24 mouse cellular contexts compared by ENCODE assay signal in the genomic region with DNA sequence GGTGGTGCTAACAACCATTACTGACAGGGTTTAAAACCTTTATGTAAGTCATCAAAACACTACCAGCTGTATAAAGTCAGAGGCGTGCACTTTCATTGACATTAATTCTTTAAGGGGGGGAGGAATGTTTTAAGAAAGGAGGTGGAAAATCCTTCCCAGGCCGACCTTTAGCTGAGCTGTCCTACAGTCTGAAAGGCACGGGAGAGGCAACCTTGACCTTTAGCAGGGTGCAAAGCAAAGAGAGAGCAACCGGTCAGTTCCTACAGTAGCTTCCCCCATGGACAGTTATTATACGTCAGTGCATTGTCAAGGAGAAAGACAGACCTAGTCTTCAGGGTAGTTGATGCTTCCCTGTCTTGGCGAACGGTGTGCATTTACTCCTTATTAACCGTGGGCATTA.
DNase-seq lines count a peak whose midpoint lies in the region; ATAC-seq lines count a peak whose summit lies in the region.
"Had no signal": no experiment of that assay in that cellular context is flagged by ENCODE, and none has a peak within 500 bp of the region (broad histone marks: within the 10 kb centered on the region; RNA-seq: fewer than 3 reads in every experiment).

No protein-coding gene starts in this region.

- no peaks in the 10 kb centered on the region for H3K36me3 ChIP-seq in heart, embryonic 11.5 days (ENCODE audit: control insufficient read depth, insufficient read depth, low read length)
- peaks cover 7% of the 10 kb centered on the region; the same call in 1 of the 2 replicates for H3K36me3 ChIP-seq in midbrain, embryonic 13.5 days
- H3K36me3 ChIP-seq: embryonic facial prominence, embryonic 15.5 days; G1E; heart, embryonic 10.5 days; heart, embryonic 15.5 days had no signal

- WGBS in heart, embryonic 11.5 days (ENCODE audit: insufficient replicate concordance) = 27% methylated on average over 8 of the region's 8 CpGs
- WGBS in midbrain, embryonic 13.5 days = 50% methylated on average over 8 of the region's 8 CpGs

- no peaks in the 10 kb centered on the region for H3K9me3 ChIP-seq in heart, embryonic 11.5 days (replicated peaks; ENCODE audit: control insufficient read depth, low read length)
- H3K9me3 ChIP-seq in midbrain, embryonic 13.5 days = no peaks in the 10 kb centered on the region
- H3K9me3 ChIP-seq: embryonic facial prominence, embryonic 15.5 days; forebrain, embryonic 15.5 days; heart, embryonic 10.5 days; heart, embryonic 15.5 days had no signal

- peak; percentile 69 to 84 for DNase-seq in adrenal gland, adult (ENCODE audit: inconsistent age in 2 of 2, low spot score in 1 of 2)
- no peak for DNase-seq in adrenal gland, postnatal 4 days (ENCODE audit: low spot score in 2 of 2)
- DNase-seq in heart, postnatal 4 days = no peak
- peak; percentile 56 for DNase-seq in adrenal gland, postnatal 14 days
- DNase-seq in left cerebral cortex, postnatal 4 days = no peak
- no peak for DNase-seq in cerebellum, adult 9-11 months
- DNase-seq: B cell, adult 2 months; cerebellum, adult 2 months; cerebellum, postnatal 14 days; gastrocnemius, postnatal 36 days; heart, adult 18-20 months; heart, postnatal 14 days; kidney, adult 9 months had no signal

- peaks cover 2% of the 10 kb centered on the region; the same call in 1 of the 2 replicates for H3K4me1 ChIP-seq in heart, embryonic 11.5 days (ENCODE audit: control insufficient read depth, insufficient read depth, low read length)
- 0 out of 2 replicates have a peak, but pooled peaks cover 10% of the 10 kb centered on the region for H3K4me1 ChIP-seq in midbrain, embryonic 13.5 days (replicated peaks)

- no peak for ATAC-seq in heart, embryonic 11.5 days (replicated peaks; ENCODE audit: insufficient number of reproducible peaks, low FRiP score, low TSS enrichment)
- ATAC-seq in midbrain, embryonic 13.5 days = no peak
- ATAC-seq: CD4-positive, CD25-positive, alpha-beta regulatory T cell, adult 4 months; forebrain, embryonic 15.5 days; hindbrain, embryonic 16.5 days; inflammation-experienced regulatory T-cells, adult 6 months; intestine, postnatal 0 days had no signal

- no peak overlapping the region for H3K27ac ChIP-seq in heart, embryonic 11.5 days (ENCODE audit: low read depth, low read length)
- no peak overlapping the region for H3K27ac ChIP-seq in midbrain, embryonic 13.5 days
- H3K27ac ChIP-seq: embryonic facial prominence, embryonic 15.5 days; forebrain, embryonic 15.5 days; heart, embryonic 10.5 days; heart, embryonic 15.5 days had no signal

- intact Hi-C loops in left cerebral cortex, postnatal 4 days (cut with DNase I) = no loop called here

- H3K4me3 ChIP-seq in heart, embryonic 11.5 days (ENCODE audit: low read depth, low read length) = no peak overlapping the region
- H3K4me3 ChIP-seq in midbrain, embryonic 13.5 days (replicated peaks) = no peak overlapping the region
- H3K4me3 ChIP-seq: embryonic facial prominence, embryonic 15.5 days; forebrain, embryonic 15.5 days; heart, embryonic 10.5 days; heart, embryonic 15.5 days had no signal

- no peak overlapping the region for H3K9ac ChIP-seq in heart, embryonic 11.5 days (ENCODE audit: low read depth, low read length)
- no peak overlapping the region for H3K9ac ChIP-seq in midbrain, embryonic 13.5 days (replicated peaks)
- H3K9ac ChIP-seq: embryonic facial prominence, embryonic 15.5 days; forebrain, embryonic 15.5 days; heart, embryonic 15.5 days had no signal

- no peaks in the 10 kb centered on the region for H3K27me3 ChIP-seq in heart, embryonic 11.5 days (ENCODE audit: control insufficient read depth, insufficient read depth, low read length)
- no peaks in the 10 kb centered on the region for H3K27me3 ChIP-seq in midbrain, embryonic 13.5 days
- H3K27me3 ChIP-seq: embryonic facial prominence, embryonic 15.5 days; forebrain, embryonic 15.5 days; heart, embryonic 15.5 days had no signal

- H3K4me2 ChIP-seq in heart, embryonic 11.5 days = 0 out of 2 replicates have a peak overlapping the region, but pooled peaks have one; percentile 22
- no peak overlapping the region for H3K4me2 ChIP-seq in midbrain, embryonic 13.5 days (replicated peaks)
- H3K4me2 ChIP-seq: embryonic facial prominence, embryonic 15.5 days; forebrain, embryonic 15.5 days; heart, embryonic 15.5 days had no signal

Comparison
In these comparisons a context has a peak if more than half of its experiments do, and no peak if none do; other contexts are left out.
1. DNase-seq: peak in adrenal gland, adult (2 of 2) and adrenal gland, postnatal 14 days (single experiment); none in adrenal gland, postnatal 4 days (0 of 2), heart, postnatal 4 days (single experiment), left cerebral cortex, postnatal 4 days (single experiment) and cerebellum, adult 9-11 months (single experiment).